Mouse (Mus musculus): ENCODE data around the gene Heatr9. TPM values are rescaled to one million over a fixed set of nuclear protein-coding genes. Genes with fewer than 3 reads are reported as not detected.

Heatr9 gene
- polyA plus RNA-seq, 1 experiment: not detected

- Histone ChIP-seq H3K36me3 (ENCODE audit: control insufficient read depth, insufficient read depth, low read length) (no peaks in the 10 kb centered on the region), H3K27ac (ENCODE audit: insufficient read depth, low read depth, low read length) (no peak overlapping the region), H3K4me1 (ENCODE audit: control insufficient read depth, insufficient read depth, insufficient read length, low read length) (0 out of 2 replicates have a peak, but pooled peaks cover 3% of the 10 kb centered on the region), H3K27me3 (ENCODE audit: control insufficient read depth, insufficient read depth, low read length) (no peaks in the 10 kb centered on the region), H3K4me3 (ENCODE audit: low read depth, low read length) (no peak overlapping the region)
- TF ChIP-seq POLR2A (IDR thresholded peaks at IDR 0.05; ENCODE audit: low read depth, low read length) (no peak), CTCF (IDR thresholded peaks at IDR 0.05; ENCODE audit: extremely low read depth, insufficient read length, insufficient replicate concordance, low read depth, low read length) (no peak)
- 63% methylated on average over 5 of the region's 5 CpGs for WGBS
These were observed 28.2 kb upstream of the Heatr9 start for GRCm38 (mm10) chr11:83550186-83550632.

GRCm38 (mm10) chr11:83544214-83544613, 22.2 kb upstream of the Heatr9 start:
- Histone ChIP-seq H3K27ac (ENCODE audit: insufficient read depth, low read depth, low read length) (no peak overlapping the region), H3K4me3 (ENCODE audit: low read depth, low read length) (no peak overlapping the region), H3K4me1 (ENCODE audit: control insufficient read depth, insufficient read depth, insufficient read length, low read length) (no peaks in the 10 kb centered on the region), H3K36me3 (ENCODE audit: control insufficient read depth, insufficient read depth, low read length) (no peaks in the 10 kb centered on the region), H3K27me3 (ENCODE audit: control insufficient read depth, insufficient read depth, low read length) (no peaks in the 10 kb centered on the region)
- 69% methylated on average over 3 of the region's 3 CpGs for WGBS
- TF ChIP-seq POLR2A (IDR thresholded peaks at IDR 0.05; ENCODE audit: low read depth, low read length) (no peak), CTCF (IDR thresholded peaks at IDR 0.05; ENCODE audit: extremely low read depth, insufficient read length, insufficient replicate concordance, low read depth, low read length) (no peak)

- no peaks in the 10 kb centered on the region for H3K4me1 ChIP-seq (ENCODE audit: control insufficient read depth, insufficient read depth, insufficient read length, low read length)
- no peak overlapping the region for H3K27ac ChIP-seq (ENCODE audit: insufficient read depth, low read depth, low read length)
- H3K36me3 ChIP-seq (ENCODE audit: control insufficient read depth, insufficient read depth, low read length): no peaks in the 10 kb centered on the region
- TF ChIP-seq POLR2A (IDR thresholded peaks at IDR 0.05; ENCODE audit: low read depth, low read length): no peak
- no peak for TF ChIP-seq CTCF (IDR thresholded peaks at IDR 0.05; ENCODE audit: extremely low read depth, insufficient read length, insufficient replicate concordance, low read depth, low read length)
- 88% methylated on average over 3 of the region's 3 CpGs for WGBS
- H3K4me3 ChIP-seq (ENCODE audit: low read depth, low read length): no peak overlapping the region
- no peaks in the 10 kb centered on the region for H3K27me3 ChIP-seq (ENCODE audit: control insufficient read depth, insufficient read depth, low read length)
These were observed 19.4 kb upstream of the Heatr9 start for GRCm38 (mm10) chr11:83541415-83541814.

- Histone ChIP-seq H3K27me3 (ENCODE audit: control insufficient read depth, insufficient read depth, low read length) (no peaks in the 10 kb centered on the region), H3K27ac (ENCODE audit: insufficient read depth, low read depth, low read length) (no peak overlapping the region), H3K36me3 (ENCODE audit: control insufficient read depth, insufficient read depth, low read length) (no peaks in the 10 kb centered on the region), H3K4me3 (ENCODE audit: low read depth, low read length) (no peak overlapping the region), H3K4me1 (ENCODE audit: control insufficient read depth, insufficient read depth, insufficient read length, low read length) (no peaks in the 10 kb centered on the region)
- WGBS: 88% methylated on average over 2 of the region's 2 CpGs
- TF ChIP-seq POLR2A (IDR thresholded peaks at IDR 0.05; ENCODE audit: low read depth, low read length): no peak
- TF ChIP-seq CTCF (IDR thresholded peaks at IDR 0.05; ENCODE audit: extremely low read depth, insufficient read length, insufficient replicate concordance, low read depth, low read length): no peak
These were observed 19.0 kb upstream of the Heatr9 start for GRCm38 (mm10) chr11:83540931-83541330.

- TF ChIP-seq POLR2A (IDR thresholded peaks at IDR 0.05; ENCODE audit: low read depth, low read length) (no peak), CTCF (IDR thresholded peaks at IDR 0.05; ENCODE audit: extremely low read depth, insufficient read length, insufficient replicate concordance, low read depth, low read length) (no peak)
- no peak overlapping the region for H3K27ac ChIP-seq (ENCODE audit: insufficient read depth, low read depth, low read length)
- peaks cover 10% of the 10 kb centered on the region for H3K4me1 ChIP-seq (ENCODE audit: control insufficient read depth, insufficient read depth, insufficient read length, low read length)
- WGBS: 65% methylated on average over 3 of the region's 3 CpGs
- H3K27me3 ChIP-seq (ENCODE audit: control insufficient read depth, insufficient read depth, low read length): no peaks in the 10 kb centered on the region
- H3K4me3 ChIP-seq (ENCODE audit: low read depth, low read length): no peak overlapping the region
- no peaks in the 10 kb centered on the region for H3K36me3 ChIP-seq (ENCODE audit: control insufficient read depth, insufficient read depth, low read length)
These were observed 16.8 kb upstream of the Heatr9 start for GRCm38 (mm10) chr11:83538705-83539314.

- Histone ChIP-seq H3K27me3 (ENCODE audit: control insufficient read depth, insufficient read depth, low read length) (no peaks in the 10 kb centered on the region), H3K4me1 (ENCODE audit: control insufficient read depth, insufficient read depth, insufficient read length, low read length) (peaks cover 10% of the 10 kb centered on the region), H3K36me3 (ENCODE audit: control insufficient read depth, insufficient read depth, low read length) (no peaks in the 10 kb centered on the region), H3K27ac (ENCODE audit: insufficient read depth, low read depth, low read length) (no peak overlapping the region), H3K4me3 (ENCODE audit: low read depth, low read length) (no peak overlapping the region)
- 65% methylated on average over 3 of the region's 3 CpGs for WGBS
- no peak for TF ChIP-seq CTCF (IDR thresholded peaks at IDR 0.05; ENCODE audit: extremely low read depth, insufficient read length, insufficient replicate concordance, low read depth, low read length)
- no peak for TF ChIP-seq POLR2A (IDR thresholded peaks at IDR 0.05; ENCODE audit: low read depth, low read length)
These were observed 14.9 kb upstream of the Heatr9 start for GRCm38 (mm10) chr11:83536831-83537230.

- H3K4me1 ChIP-seq (ENCODE audit: control insufficient read depth, insufficient read depth, insufficient read length, low read length): peaks cover 10% of the 10 kb centered on the region
- WGBS: 27% methylated on average over 13 of the region's 13 CpGs
- H3K27me3 ChIP-seq (ENCODE audit: control insufficient read depth, insufficient read depth, low read length): no peaks in the 10 kb centered on the region
- H3K27ac ChIP-seq (ENCODE audit: insufficient read depth, low read depth, low read length): peak overlapping the region; percentile 25
- H3K4me3 ChIP-seq (ENCODE audit: low read depth, low read length): peak overlapping the region; percentile 36
- no peak for TF ChIP-seq POLR2A (IDR thresholded peaks at IDR 0.05; ENCODE audit: low read depth, low read length)
- no peak for TF ChIP-seq CTCF (IDR thresholded peaks at IDR 0.05; ENCODE audit: extremely low read depth, insufficient read length, insufficient replicate concordance, low read depth, low read length)
- no peaks in the 10 kb centered on the region for H3K36me3 ChIP-seq (ENCODE audit: control insufficient read depth, insufficient read depth, low read length)
These were observed 12.8 kb upstream of the Heatr9 start for GRCm38 (mm10) chr11:83534609-83535423.

Data from small intestine, adult 2 months (tissue).